Comparison of ENCODE assay signal across 8 mouse cellular contexts in genomic region chr1:175936282-175936737, GRCm38 (mm10). TPM values are rescaled to one million over a fixed set of nuclear protein-coding genes. Genes with fewer than 3 reads are reported as not detected.
A peak's percentile ranks its signal among the peaks of the same experiment; 100 is the strongest.
DNase-seq lines count a peak whose midpoint lies in the region; ATAC-seq and TF ChIP-seq lines count a peak whose summit lies in the region.

No protein-coding gene starts in this region.

- H3K4me3 ChIP-seq in embryonic facial prominence, embryonic 10.5 days = peak overlapping the region; percentile 37; the same call in 1 of the 2 replicates
- H3K4me3 ChIP-seq in kidney, adult 2 months (ENCODE audit: insufficient read depth, low read depth, low read length) = no peak overlapping the region
- H3K4me3 ChIP-seq in midbrain, embryonic 12.5 days = no peak overlapping the region

- TF ChIP-seq POLR2A in kidney, adult 2 months (IDR thresholded peaks at IDR 0.05; ENCODE audit: low read depth, low read length) = no peak

- WGBS in embryonic facial prominence, embryonic 10.5 days = 14% methylated on average over 11 of the region's 11 CpGs
- WGBS in kidney, adult 2 months = 11% methylated on average over 11 of the region's 11 CpGs
- 13% methylated on average over 11 of the region's 11 CpGs for WGBS in midbrain, embryonic 12.5 days

- TF ChIP-seq CTCF in kidney, adult 2 months (conservative IDR thresholded peaks at IDR 0.05; ENCODE audit: insufficient read depth, insufficient read length, low read depth, low read length) = peak; percentile 59

- ATAC-seq in midbrain, embryonic 12.5 days (ENCODE audit: low FRiP score, low read depth) = peak; percentile 82

- H3K27me3 ChIP-seq in embryonic facial prominence, embryonic 10.5 days (replicated peaks; ENCODE audit: low read depth, poor library complexity, severe bottlenecking) = no peaks in the 10 kb centered on the region; the same call in 1 of the 2 replicates
- H3K27me3 ChIP-seq in kidney, adult 2 months (replicated peaks; ENCODE audit: control insufficient read depth, insufficient read depth, low read length) = no peaks in the 10 kb centered on the region
- H3K27me3 ChIP-seq in midbrain, embryonic 12.5 days = no peaks in the 10 kb centered on the region

- no peaks in the 10 kb centered on the region for H3K36me3 ChIP-seq in embryonic facial prominence, embryonic 10.5 days (replicated peaks)
- no peaks in the 10 kb centered on the region for H3K36me3 ChIP-seq in kidney, adult 2 months (ENCODE audit: control insufficient read depth, insufficient read depth, low read length)
- H3K36me3 ChIP-seq in midbrain, embryonic 12.5 days = no peaks in the 10 kb centered on the region

- DNase-seq in CD4-positive, CD25-positive, alpha-beta regulatory T cell, adult 2 months (ENCODE audit: low read depth, low spot score) = peak; percentile 61
- DNase-seq in adrenal gland, adult 8-10 months = peak; percentile 10
- DNase-seq in embryonic facial prominence, embryonic 10.5 days (ENCODE audit: low spot score) = peak; percentile 72
- DNase-seq in heart, adult 8-10 months (ENCODE audit: low spot score) = peak; percentile 48
- peak; percentile 64 for DNase-seq in kidney, adult 2 months
- DNase-seq in left cerebral cortex, postnatal 4 days = peak; percentile 73
- peak; percentile 21 to 63 for DNase-seq in spleen, postnatal 4 days (ENCODE audit: low spot score in 2 of 2)

- peak overlapping the region; percentile 47 for H3K4me2 ChIP-seq in midbrain, embryonic 12.5 days (replicated peaks)

- no peaks in the 10 kb centered on the region for H3K9me3 ChIP-seq in embryonic facial prominence, embryonic 10.5 days
- no peaks in the 10 kb centered on the region for H3K9me3 ChIP-seq in midbrain, embryonic 12.5 days

- intact Hi-C loops in left cerebral cortex, postnatal 4 days (cut with DNase I) = loop anchor here (2.0 to 10.0 kb wide), 3 partner anchors 288 to 926 kb away; no protein-coding TSS in a partner anchor

- H3K4me1 ChIP-seq in embryonic facial prominence, embryonic 10.5 days = 0 out of 2 replicates have a peak, but pooled peaks cover 2% of the 10 kb centered on the region
- H3K4me1 ChIP-seq in kidney, adult 2 months (ENCODE audit: control insufficient read depth, insufficient read depth, low read length) = 0 out of 2 replicates have a peak, but pooled peaks cover 2% of the 10 kb centered on the region
- no peaks in the 10 kb centered on the region for H3K4me1 ChIP-seq in midbrain, embryonic 12.5 days

- no peak overlapping the region for H3K27ac ChIP-seq in embryonic facial prominence, embryonic 10.5 days (replicated peaks)
- H3K27ac ChIP-seq in kidney, adult 2 months (ENCODE audit: insufficient read depth, low read depth, low read length) = no peak overlapping the region
- H3K27ac ChIP-seq in midbrain, embryonic 12.5 days (replicated peaks) = no peak overlapping the region

- H3K9ac ChIP-seq in midbrain, embryonic 12.5 days (replicated peaks) = peak overlapping the region; percentile 32; the same call in 1 of the 2 replicates

RNA-seq across cellular contexts. Expression of gene Gm38100, which starts 16.2 kb away (rescaled TPM):
- not detected for total RNA-seq in adrenal gland, adult 8-10 months (2022)
- 0.33 TPM in 1 of 2 replicates, not detected in the other for polyA plus RNA-seq in embryonic facial prominence, embryonic 10.5 days (2016; fragmentation: Nextera tagmentation; extraction: Ambion mirVana)
- not detected for total RNA-seq in heart, adult 8-10 months (2022)
- not detected in 2 replicates for polyA plus RNA-seq in kidney, adult 2 months (2012; rRNA removed)
- total RNA-seq in left cerebral cortex, postnatal 4 days (2021) = not detected
- 0.19 TPM in 1 of 2 replicates, not detected in the other for polyA plus RNA-seq in midbrain, embryonic 12.5 days (2016; fragmentation: Nextera tagmentation; extraction: Ambion mirVana)

RNA-seq across cellular contexts. Expression of gene Rbm8a2, which starts 42.6 kb away (rescaled TPM):
- total RNA-seq in adrenal gland, adult 8-10 months (2022) = under 1 TPM in 1 of 4 experiments, not detected in 3; 0.17 TPM
- polyA plus RNA-seq in embryonic facial prominence, embryonic 10.5 days (2016; fragmentation: Nextera tagmentation; extraction: Ambion mirVana) = 0.69 and 0.98 TPM in 2 replicates
- total RNA-seq in heart, adult 8-10 months (2022) = not detected
- polyA plus RNA-seq in kidney, adult 2 months (2012; rRNA removed) = not detected in 2 replicates
- total RNA-seq in left cerebral cortex, postnatal 4 days (2021) = under 1 TPM in 1 of 2 experiments, not detected in 1; 0.38 TPM
- 0.74 and 0.85 TPM in 2 replicates for polyA plus RNA-seq in midbrain, embryonic 12.5 days (2016; fragmentation: Nextera tagmentation; extraction: Ambion mirVana)

RNA-seq across cellular contexts. Expression of gene Exo1, which starts 55.9 kb away (rescaled TPM):
- total RNA-seq in adrenal gland, adult 8-10 months (2022) = 1 to 10 TPM in 2 of 4 experiments, under 1 TPM in 2; 0.35 to 1.4 (median 1.1) TPM
- polyA plus RNA-seq in embryonic facial prominence, embryonic 10.5 days (2016; fragmentation: Nextera tagmentation; extraction: Ambion mirVana) = 155 and 158 TPM in 2 replicates
- under 1 TPM in 1 of 4 experiments, not detected in 3; 0.57 TPM for total RNA-seq in heart, adult 8-10 months (2022)
- 0.05 and 0.14 TPM in 2 replicates for polyA plus RNA-seq in kidney, adult 2 months (2012; rRNA removed)
- 1 to 10 TPM; 4.5 to 5.5 TPM for total RNA-seq in left cerebral cortex, postnatal 4 days (2021)
- 76.0 and 80.7 TPM in 2 replicates for polyA plus RNA-seq in midbrain, embryonic 12.5 days (2016; fragmentation: Nextera tagmentation; extraction: Ambion mirVana)

Comparison
In these comparisons a context has a peak if more than half of its experiments do, and no peak if none do; other contexts are left out.
1. DNase-seq: peak in every context shown above with its lines; median percentile 73 in left cerebral cortex, postnatal 4 days; 72 in embryonic facial prominence, embryonic 10.5 days; 64 in kidney, adult 2 months; 61 in CD4-positive, CD25-positive, alpha-beta regulatory T cell, adult 2 months; 48 in heart, adult 8-10 months; 42 in spleen, postnatal 4 days; 10 in adrenal gland, adult 8-10 months.